Mouse (Mus musculus): ENCODE measurements at regions not wholly inside any gene's neighbourhood (a gene's known extent, or its start where the extent isn't known, plus 50 kb on each side); places are given as distances from the start of the nearest gene placed in this dataset.
"Not testable (repeated sequence)": the region's sequence is repeated elsewhere in the genome, so short reads cannot be mapped to it uniquely, and the experiment has no call there.

GRCm38 (mm10) chr5:100309807-100310165 lies 106.2 kb downstream of the Sec31a start:
- DNase-seq: no peak

- no peak for DNase-seq
Observed at GRCm38 (mm10) chr5:100309071-100309806, 106.8 kb downstream of the Sec31a start.

- no peak for DNase-seq
Observed at GRCm38 (mm10) chr5:100304403-100304802, 111.6 kb downstream of the Sec31a start.

GRCm38 (mm10) chr5:100302068-100302775 lies 113.8 kb downstream of the Sec31a start:
- no peak for DNase-seq

- DNase-seq: no peak
Observed at GRCm38 (mm10) chr5:100299141-100299540, 116.9 kb downstream of the Sec31a start.

- no peak for DNase-seq
Observed at GRCm38 (mm10) chr5:100294189-100294588, 121.8 kb downstream of the Sec31a start.

- peak in 1 of 2 experiments; percentile 19 for DNase-seq
Observed at GRCm38 (mm10) chr5:100280215-100280614, 120.6 kb upstream of the Tmem150c start.

- no peak for DNase-seq
Observed at GRCm38 (mm10) chr5:100279474-100279873, 119.9 kb upstream of the Tmem150c start.

- no peak for DNase-seq
Observed at GRCm38 (mm10) chr5:100274674-100275073, 115.1 kb upstream of the Tmem150c start.

GRCm38 (mm10) chr5:100271975-100272374 lies 112.4 kb upstream of the Tmem150c start:
- not testable (repeated sequence) for DNase-seq

- DNase-seq: no peak
Observed at GRCm38 (mm10) chr5:100270841-100271686, 111.5 kb upstream of the Tmem150c start.

- DNase-seq: no peak
Observed at GRCm38 (mm10) chr5:100268111-100268878, 108.7 kb upstream of the Tmem150c start.

GRCm38 (mm10) chr5:100266671-100267510 lies 107.3 kb upstream of the Tmem150c start:
- DNase-seq: no peak

- DNase-seq: no peak
Observed at GRCm38 (mm10) chr5:100259803-100260693, 100.4 kb upstream of the Tmem150c start.

GRCm38 (mm10) chr5:100258952-100259710 lies 99.5 kb upstream of the Tmem150c start:
- no peak for DNase-seq

- no peak for DNase-seq
Observed at GRCm38 (mm10) chr5:100255276-100255675, 95.7 kb upstream of the Tmem150c start.

- DNase-seq: no peak
Observed at GRCm38 (mm10) chr5:100252036-100252435, 92.4 kb upstream of the Tmem150c start.

GRCm38 (mm10) chr5:100249757-100250156 lies 90.1 kb upstream of the Tmem150c start:
- DNase-seq: peak in 1 of 2 experiments; percentile 39

GRCm38 (mm10) chr5:100248611-100249010 lies 89.0 kb upstream of the Tmem150c start:
- no peak for DNase-seq

- no peak for DNase-seq
Observed at GRCm38 (mm10) chr5:100246709-100247108, 87.1 kb upstream of the Tmem150c start.
